Mouse (Mus musculus): Measurements from ENCODE around the gene Sftpd.

The Sftpd gene

DNA sequence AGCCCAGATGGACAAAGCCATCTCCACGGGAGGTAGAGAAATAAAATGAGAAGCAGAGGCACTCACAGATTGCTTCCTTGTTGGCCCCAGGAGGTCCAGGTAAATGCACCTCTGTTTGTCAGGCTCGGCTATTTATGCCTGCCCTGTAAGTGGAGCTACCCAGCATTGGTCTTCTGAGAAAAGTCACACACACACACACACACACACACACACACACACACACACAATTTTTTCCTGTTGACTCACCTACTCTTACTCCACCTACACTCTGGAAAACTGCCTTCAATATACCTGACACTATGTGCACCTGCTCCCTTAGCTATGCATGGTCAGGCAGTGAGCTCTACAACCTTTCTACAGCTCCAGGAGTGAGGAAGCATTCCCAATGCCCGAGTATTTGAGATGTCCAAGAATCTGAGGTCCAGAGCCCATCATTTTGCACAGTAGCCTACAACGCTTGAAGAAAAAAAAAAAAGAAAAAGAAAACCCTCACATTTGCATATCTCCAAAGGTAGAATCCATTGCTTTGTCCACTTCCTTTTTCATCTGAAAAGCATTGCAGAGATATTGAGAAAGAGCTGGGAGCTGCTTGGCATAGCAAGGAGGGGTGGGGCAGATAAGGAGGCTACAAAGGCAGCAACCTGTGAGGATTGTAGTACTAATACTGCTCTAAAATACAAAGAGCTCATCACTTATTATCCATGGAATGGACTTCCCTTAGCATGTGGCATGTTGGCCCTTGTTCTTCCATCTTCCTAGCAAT, at the start of gene Sftpd:
Gene Sftpd (minus strand): TSS at position 91 of the 763 bp plus-strand sequence.
- DNase-seq (ENCODE audit: low spot score) = no peak

DNA sequence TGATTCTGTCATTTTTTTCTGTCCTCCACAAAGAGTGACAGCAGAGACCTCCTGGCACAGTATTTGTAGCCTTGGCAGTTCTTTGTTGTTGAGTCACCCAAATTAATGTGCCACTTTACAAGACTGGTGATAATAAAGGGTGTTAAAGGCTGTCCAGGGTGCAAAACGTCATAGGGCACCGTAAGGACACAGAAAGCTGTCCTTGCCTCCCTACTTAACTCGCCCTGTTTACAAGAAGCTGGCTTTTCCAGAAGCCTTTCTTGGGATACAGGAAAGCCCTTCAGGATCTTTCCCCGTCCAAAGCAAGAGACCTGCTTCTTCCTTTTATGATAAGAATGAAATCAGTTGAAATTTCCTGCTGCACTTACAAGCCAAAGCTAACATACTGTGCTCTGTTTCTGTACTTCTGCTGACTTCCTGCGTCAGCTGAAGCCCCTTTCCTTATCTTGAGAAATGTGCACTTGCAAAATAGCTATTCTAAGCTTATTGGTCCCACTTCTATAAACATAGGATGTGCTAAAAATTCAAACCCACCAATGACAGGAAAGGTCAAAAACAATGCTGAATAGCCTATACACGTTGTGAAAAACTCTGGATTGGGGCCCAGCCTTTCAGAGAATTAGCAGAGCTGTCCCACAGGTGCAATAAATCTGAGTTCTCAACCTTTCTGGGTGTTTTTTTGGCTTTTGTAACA, 13.2 kb upstream of the Sftpd start:
- DNase-seq (ENCODE audit: low spot score) = no peak

DNA sequence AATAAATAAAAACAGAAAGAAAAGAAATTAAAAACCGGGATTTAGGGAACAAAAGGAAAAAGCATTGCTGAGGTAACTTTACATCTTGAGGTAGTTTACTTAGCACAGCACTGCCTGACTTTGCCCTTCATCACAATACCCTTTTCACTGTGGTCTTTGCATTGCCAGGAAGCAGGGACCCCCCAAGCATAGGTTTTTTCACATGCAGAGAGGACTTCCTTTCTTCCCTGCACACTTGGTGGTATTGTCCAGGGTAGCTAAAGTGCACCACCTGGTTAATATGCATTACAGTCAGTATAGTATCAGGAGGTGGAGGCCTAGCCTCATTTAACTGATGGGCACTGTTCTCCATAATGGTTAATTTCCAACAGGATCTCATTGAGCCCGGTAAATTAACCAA, 4.5 kb upstream of the Sftpd start:
- no peak for DNase-seq (ENCODE audit: low spot score)

DNA sequence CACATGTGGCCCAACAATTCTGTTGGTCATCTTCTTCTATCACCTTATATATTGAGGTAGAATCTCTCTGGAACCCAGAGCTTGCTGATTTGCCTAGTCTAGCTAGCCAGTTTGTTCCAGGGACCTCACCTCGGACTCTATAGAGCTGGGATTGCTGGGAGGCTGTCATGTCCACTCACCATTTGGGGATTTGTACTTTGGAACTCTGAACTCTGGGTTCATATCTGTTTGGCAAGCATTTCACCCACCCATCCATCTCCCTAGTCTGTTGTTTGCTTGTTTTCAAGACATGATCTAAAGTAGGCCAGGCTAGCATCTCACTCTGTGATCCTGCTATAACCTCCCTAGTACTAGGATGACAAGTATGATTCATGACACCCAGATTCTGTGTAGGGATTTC, 10.1 kb downstream of the Sftpd start:
- DNase-seq (ENCODE audit: low spot score) = no peak

DNA sequence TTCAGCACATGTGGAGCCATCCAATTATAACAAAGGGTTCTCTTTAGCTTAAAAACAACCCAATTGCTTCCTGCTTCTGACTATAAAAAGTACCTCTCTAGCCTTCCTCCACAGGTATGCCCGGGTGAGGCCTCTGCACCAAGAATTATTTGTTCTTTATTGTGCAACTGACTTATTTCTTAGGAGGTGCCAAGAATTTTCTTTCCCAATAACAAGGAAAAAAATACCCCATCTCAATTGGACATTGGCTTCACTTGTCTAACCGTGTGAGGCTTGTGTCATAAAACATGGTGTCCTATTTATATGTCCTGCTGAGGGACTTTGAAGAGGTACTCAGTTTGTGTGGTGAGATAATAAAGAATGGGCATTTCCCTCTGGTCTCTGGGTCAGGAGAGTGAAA, 14.4 kb downstream of the Sftpd start:
- DNase-seq (ENCODE audit: low spot score) = no peak

DNA sequence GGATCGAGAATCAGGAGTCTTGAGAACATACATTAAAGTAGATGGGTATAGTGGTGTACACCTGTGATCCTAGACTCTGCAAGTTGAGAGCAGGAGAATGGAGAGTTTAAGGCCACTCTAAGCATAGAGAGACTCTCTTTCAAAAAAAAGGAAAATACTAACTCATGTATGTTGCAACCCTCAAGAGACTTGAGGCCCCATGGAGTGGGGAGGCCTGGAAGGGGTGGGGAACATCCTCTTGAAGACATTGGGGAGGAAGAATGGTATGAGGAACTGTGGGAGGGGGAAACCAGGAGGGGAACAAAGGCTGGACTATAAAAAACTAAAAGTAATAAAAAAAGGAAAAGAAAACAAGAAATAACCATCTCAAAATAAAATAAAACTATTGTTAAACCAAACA, 16.4 kb downstream of the Sftpd start:
- no peak for DNase-seq (ENCODE audit: low spot score)

DNA sequence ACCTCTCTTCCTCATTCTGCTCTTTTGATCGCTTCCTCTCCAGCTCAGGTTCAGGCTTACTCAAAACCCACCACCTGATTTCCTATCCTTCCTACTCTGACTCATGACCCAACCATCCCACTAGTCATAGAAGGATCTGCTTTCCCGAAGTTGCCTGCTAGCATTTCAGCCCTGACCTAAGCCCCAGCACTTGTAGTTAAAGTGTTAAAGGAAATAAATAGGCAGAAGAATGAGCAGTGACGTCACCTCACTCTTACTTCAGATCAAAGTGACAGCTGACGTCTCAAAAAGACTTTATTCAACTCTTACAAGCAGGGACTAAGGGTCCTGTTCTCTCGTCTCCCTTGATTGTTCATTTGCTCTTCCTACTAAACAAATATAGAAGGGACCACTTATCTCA, 17.7 kb downstream of the Sftpd start:
- no peak for DNase-seq (ENCODE audit: low spot score)

DNA sequence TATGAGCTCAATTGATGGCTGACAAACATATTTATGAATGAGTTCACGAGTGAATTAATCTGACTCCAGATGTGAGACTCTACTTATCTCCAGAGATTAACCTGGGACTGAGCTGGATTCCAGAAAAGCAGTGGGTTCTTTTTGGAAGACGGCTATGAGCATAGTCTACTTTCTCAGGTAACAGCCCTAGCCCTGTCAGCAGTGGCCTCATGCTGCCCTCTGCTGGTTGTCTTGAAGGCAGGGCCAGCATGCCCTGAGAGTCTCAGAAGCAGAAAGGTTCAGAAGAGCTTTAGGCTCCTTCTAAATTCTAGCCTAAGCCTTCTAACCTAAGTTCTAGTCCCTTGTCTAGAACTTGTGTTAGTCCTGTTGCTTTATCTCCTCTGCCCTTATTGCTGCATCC, 22.3 kb downstream of the Sftpd start:
- DNase-seq (ENCODE audit: low spot score) = peak; percentile 56

DNA sequence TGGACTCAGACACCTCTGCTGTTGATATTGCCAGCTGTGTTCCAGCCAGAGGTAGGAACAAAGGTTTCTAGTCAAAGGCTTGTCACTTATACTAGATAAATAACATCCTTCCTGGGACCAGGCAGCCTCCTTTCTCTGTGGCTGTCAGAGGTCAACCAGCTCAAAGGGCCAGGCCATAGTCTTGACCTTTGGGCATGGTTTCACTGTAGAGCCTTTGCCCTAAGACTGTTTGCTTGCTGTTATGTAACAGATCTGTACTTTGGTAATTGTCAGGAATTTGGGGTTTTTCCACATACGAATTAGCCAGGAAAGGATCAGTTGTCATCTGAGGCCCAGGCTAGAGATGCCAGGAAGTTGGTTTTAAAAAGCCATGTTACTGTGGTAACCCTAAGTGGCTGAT, 24.2 kb downstream of the Sftpd start:
- peak; percentile 28 for DNase-seq (ENCODE audit: low spot score)

DNA sequence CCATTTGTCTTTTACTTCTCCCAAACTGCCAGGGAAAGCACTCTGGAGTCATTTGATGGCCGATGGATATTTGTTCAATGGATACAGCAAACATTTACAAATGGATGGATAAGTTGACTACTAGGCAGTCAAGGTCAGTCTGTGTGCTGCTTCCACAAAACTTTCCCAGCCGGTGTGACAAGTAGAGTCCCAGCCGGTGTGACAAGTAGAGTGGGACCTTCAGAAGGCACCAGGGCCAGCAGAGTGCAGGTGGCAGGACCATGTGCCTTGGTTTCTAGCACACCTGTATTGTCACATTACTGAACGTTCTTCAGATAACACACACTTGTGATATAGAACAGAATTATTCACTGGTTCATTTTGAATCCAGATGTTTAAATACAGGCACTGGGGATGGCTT, 24.9 kb downstream of the Sftpd start:
- DNase-seq (ENCODE audit: low spot score) = no peak

DNA sequence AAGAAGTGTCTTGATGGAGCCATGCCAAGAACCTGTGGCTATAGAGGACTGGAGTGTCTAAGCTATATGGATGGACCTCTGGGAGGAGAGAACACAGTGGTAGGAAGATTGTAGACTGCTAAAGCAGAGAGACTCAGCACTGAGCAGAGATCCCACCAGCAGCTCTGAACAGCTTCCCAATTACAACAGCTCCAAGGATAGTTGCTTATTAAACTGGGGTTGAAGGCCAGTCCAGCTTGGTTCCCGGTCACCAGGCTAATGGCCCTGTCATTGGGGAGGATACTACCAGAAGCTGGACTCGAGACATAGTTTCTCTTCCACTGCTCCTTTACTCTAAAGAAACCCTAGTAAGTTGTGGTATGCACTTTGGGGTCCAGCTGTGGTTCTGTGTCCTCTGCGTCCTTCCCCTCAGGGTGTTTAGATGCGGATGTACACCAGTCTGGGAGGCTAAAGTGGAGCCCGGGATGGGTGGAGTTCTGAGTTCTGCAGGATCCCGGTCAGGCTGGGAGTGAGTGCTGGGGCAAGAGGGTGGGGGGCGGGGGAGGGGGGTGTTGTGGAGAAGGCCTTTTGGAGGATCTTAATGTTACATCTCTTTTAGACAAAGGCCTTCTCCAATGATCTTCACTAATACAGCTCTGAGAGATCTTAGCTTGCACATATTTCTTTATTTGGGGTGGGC, 33.6 kb downstream of the Sftpd start, which contains the start of gene Mbl1:
Gene Mbl1 (plus strand): TSS at position 239 of the 679 bp plus-strand sequence.
- DNase-seq (ENCODE audit: low spot score) = no peak

DNA sequence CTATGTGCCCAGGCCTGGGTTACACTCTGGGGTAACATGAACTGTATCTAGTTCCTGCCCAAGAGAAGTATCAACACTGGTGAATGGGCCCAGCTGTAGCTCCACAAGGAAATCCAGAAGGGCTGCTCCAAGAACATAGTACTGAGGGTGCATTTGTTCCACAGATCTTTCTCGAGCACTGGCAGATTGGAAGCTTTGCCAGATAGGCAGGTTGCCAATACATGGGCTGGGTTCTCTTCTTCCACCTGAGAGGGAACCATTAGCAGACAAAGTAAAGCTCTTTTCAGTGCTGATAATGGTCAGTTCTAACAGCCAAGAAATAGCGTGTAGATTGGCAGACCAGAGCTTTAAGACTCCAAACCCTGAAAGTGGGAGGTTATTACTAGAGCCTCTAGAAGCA, 37.6 kb downstream of the Sftpd start:
- no peak for DNase-seq (ENCODE audit: low spot score)

DNA sequence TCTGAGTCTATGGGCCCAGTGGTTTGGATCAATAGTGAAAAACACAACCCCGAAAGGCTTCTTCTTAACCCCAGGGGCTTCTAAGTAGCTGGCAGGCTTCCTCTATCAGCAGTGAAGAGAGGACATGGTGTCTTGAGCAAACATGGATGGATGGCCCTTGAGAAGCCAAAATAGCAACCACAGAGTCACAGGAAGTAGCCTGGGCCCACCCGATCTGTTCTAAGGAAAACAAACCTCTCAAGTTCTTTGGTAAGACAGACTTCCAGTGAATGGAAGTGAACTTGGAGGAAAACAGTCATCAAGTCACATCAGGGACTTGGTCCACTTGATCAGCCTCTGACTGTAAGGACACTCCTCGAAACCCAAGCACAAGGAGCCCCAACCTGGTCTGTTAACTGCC, 38.0 kb downstream of the Sftpd start:
- no peak for DNase-seq (ENCODE audit: low spot score)

DNA sequence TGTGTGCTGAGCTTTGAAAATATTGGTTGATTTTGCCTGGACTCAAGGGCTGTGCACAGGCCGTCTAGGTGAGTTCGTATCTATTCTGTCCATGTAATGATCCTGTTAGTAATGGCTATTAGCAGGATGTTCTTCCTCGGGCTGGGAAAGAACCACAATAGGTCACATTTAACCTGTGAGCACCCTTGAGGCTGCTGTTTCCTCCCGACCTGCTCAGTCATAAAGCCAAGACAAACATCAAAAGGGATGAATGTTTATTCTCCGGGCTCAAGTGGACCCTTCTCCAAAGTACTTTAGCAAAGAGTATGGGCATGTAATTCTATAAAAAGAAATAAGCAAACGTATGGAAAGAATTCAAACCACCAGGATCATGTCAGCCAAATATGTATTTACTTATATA, 38.9 kb downstream of the Sftpd start:
- no peak for DNase-seq (ENCODE audit: low spot score)

DNA sequence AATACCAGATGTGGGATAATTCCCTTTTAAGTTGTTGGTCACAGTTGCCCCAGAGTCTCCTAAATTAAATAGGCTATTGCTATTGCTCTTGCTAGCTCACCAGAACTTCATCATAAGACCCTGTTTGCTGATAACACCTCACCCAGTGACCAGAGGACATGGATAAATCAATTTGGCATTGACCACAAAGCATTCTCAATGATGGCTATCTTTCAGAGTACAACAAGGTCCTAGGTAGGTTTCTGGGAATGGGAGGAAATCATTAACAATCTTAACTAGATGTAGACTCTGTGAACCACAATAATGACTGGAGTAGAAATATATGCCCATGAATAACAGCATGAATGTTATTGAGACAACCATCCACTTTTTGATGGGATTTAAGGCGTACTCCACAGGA, 44.3 kb downstream of the Sftpd start:
- DNase-seq (ENCODE audit: low spot score) = no peak

DNA sequence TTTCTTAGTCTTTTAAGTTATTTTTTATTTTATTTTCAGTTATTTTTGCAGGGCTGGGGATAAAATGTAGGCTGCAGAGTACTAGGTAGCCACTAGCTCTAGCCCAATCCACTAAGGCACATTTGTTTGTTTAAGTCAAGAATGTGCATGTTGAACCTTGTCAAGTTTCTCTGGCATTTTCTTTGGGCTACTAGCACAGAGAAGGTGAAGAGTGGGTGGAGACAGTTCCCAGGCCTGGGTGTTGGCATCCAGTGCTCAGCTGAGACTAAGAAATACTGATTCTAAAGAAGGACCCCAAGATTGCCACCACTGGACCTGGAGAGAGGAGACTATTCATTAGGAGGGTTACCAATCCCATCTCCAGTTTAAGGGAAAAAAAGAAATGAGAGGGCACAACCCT, 47.9 kb downstream of the Sftpd start:
- DNase-seq (ENCODE audit: low spot score) = no peak

DNA sequence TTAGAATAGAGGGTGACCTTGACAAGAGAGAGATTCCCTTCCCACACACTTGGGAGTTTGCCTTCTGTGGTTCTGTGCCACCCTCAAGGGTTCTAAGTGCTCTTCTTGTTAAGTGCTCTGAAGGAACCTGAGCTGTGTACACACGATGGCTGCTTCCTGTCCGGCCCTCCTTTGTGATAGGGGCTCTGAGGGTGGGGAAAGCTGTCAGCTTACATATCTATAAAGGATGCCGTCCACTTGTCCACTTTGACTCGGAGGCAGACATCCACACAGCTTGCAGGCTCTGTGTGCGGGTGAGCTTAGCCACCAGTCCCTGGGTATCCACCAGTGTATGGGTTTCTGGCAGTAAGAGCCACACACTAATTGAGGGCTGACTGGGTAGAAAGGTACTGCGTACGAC, 53.4 kb downstream of the Sftpd start, which contains the start of gene Sftpa1:
Gene Sftpa1 (plus strand): TSS at position 243 of the 400 bp plus-strand sequence.
- no peak for DNase-seq (ENCODE audit: low spot score)

DNA sequence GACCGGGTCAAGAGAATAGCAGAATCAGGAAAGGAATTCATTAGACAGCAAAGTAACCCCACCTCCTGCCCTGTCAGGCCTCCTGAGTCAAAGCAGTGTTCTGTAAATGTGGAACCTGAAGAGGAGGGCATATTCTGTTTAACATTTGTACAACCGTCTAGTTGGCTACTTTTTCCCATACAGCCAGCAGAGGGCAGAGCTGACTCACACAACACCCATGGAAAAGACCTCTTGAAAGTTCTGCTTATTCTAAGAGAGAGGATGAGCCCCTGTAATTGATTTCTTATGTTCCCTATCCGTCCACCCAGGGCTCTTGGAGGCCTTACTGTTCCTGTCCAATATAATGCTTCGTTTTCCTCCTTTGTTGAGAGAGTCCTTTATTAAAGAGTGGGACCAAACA, 57.0 kb downstream of the Sftpd start:
- peak; percentile 65 for DNase-seq (ENCODE audit: low spot score)

DNA sequence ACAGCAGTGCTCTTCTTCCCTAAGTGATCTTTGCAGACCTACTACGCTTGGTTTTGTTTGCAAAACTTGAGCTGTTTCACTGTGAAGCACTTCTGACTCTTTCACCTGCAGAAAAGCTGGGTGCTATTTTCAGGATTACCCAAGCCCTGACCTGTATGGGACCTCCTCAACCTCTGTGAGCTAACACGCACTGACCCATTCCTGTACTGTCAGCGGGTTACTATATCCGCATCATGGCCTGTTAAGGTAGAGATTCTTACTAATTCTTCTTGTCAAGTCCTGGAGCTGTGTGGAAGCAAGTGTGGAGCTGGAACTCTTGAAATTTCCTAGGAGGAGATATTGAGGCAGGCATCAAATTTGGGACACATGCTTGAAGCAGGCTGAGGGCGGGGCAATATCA, 60.3 kb downstream of the Sftpd start:
- DNase-seq (ENCODE audit: low spot score) = no peak
